Mouse (Mus musculus) C2C12 (cell line): ENCODE data around the gene Ogfrl1.

Source experiments
- CTCF ChIP-seq: IDR thresholded peaks from one replicate; pipeline ENCODE4 v1.5.1; 2011; ENCODE audit not compliant: control insufficient read depth, insufficient read depth, insufficient read length
- USF1 ChIP-seq: IDR thresholded peaks from one replicate; pipeline ENCODE4 v1.6.1; 2011; ENCODE audit warnings: low read depth, mild to moderate bottlenecking, control low read depth, moderate library complexity

- no peak for TF ChIP-seq USF1
- TF ChIP-seq CTCF = no peak
Observed at GRCm38 (mm10) chr1:23379321-23379720, 18.3 kb downstream of the Ogfrl1 start.
